8 mouse cellular contexts compared by ENCODE assay signal in the genomic region with DNA sequence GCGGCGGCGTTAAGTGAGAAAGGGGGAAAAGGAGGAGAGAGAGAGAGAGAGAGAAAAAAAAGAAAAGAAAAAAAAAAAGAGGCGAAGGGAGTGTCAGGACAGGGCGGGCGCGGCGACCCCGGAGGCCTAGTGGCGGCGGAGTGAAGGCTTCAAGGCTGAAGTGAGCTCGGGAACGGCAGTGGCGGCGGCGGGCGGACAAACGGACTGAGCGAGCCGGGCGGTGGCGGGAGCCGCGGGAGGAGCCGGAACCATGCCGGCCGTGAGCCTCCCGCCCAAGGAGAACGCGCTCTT. TPM values are rescaled to one million over a fixed set of nuclear protein-coding genes. Genes with fewer than 3 reads are reported as not detected.
A peak's percentile ranks its signal among the peaks of the same experiment; 100 is the strongest.
DNase-seq lines count a peak whose midpoint lies in the region; ATAC-seq and TF ChIP-seq lines count a peak whose summit lies in the region.
"Had no signal": no experiment of that assay in that cellular context is flagged by ENCODE, and none has a peak within 500 bp of the region (broad histone marks: within the 10 kb centered on the region; RNA-seq: fewer than 3 reads in every experiment).

No protein-coding gene starts in this region.

- H3K9ac ChIP-seq in lung, postnatal 0 days (replicated peaks; ENCODE audit: low read depth): peak overlapping the region; percentile 94
- H3K9ac ChIP-seq in liver, embryonic 11.5 days (ENCODE audit: low read depth, low read length): peak overlapping the region; percentile 94
- H3K9ac ChIP-seq in stomach, embryonic 15.5 days: peak overlapping the region; percentile 92

- H3K4me1 ChIP-seq in lung, postnatal 0 days (ENCODE audit: insufficient read depth, low read depth, low read length): peaks cover 7% of the 10 kb centered on the region; the same call in 1 of the 2 replicates
- H3K4me1 ChIP-seq in forebrain, embryonic 10.5 days: peaks cover 23% of the 10 kb centered on the region
- H3K4me1 ChIP-seq in liver, embryonic 11.5 days (replicated peaks; ENCODE audit: control insufficient read depth, insufficient read depth, low read length): peaks cover 18% of the 10 kb centered on the region
- peaks cover 15% of the 10 kb centered on the region for H3K4me1 ChIP-seq in stomach, embryonic 15.5 days

- no peaks in the 10 kb centered on the region for H3K36me3 ChIP-seq in lung, postnatal 0 days (ENCODE audit: insufficient read depth, low read length)
- peaks cover 13% of the 10 kb centered on the region for H3K36me3 ChIP-seq in forebrain, embryonic 10.5 days (replicated peaks)
- H3K36me3 ChIP-seq in liver, embryonic 11.5 days (ENCODE audit: control insufficient read depth, insufficient read depth, low read length): no peaks in the 10 kb centered on the region
- H3K36me3 ChIP-seq in stomach, embryonic 15.5 days: no peaks in the 10 kb centered on the region

- no peak for TF ChIP-seq EP300 in lung, postnatal 0 days (IDR thresholded peaks at IDR 0.05)

- TF ChIP-seq CTCF in lung, postnatal 0 days (IDR thresholded peaks at IDR 0.05): no peak

- H3K4me3 ChIP-seq in lung, postnatal 0 days (ENCODE audit: low read depth, low read length): peak overlapping the region; percentile 98
- H3K4me3 ChIP-seq in forebrain, embryonic 10.5 days: peak overlapping the region; percentile 100
- H3K4me3 ChIP-seq in liver, embryonic 11.5 days (ENCODE audit: low read depth, low read length): peak overlapping the region; percentile 85
- peak overlapping the region; percentile 94 for H3K4me3 ChIP-seq in stomach, embryonic 15.5 days (replicated peaks)

- under 1% methylated on average over 28 of the region's 30 CpGs for WGBS in lung, postnatal 0 days
- WGBS in forebrain, embryonic 10.5 days: under 1% methylated on average over 29 of the region's 30 CpGs
- WGBS in liver, embryonic 11.5 days: under 1% methylated on average over 30 of the region's 30 CpGs
- under 1% methylated on average over 30 of the region's 30 CpGs for WGBS in stomach, embryonic 15.5 days

- DNase-seq in lung, postnatal 0 days (ENCODE audit: low spot score): no peak
- no peak for DNase-seq in lung, postnatal 25 days (ENCODE audit: low spot score)
- no peak for DNase-seq in forebrain, embryonic 10.5 days (ENCODE audit: extremely low spot score, low spot score)
- DNase-seq in liver, embryonic 11.5 days (ENCODE audit: low spot score): no peak
- no peak for DNase-seq in ovary, adult 18-20 months (ENCODE audit: low spot score)
- DNase-seq in adrenal gland, adult 18-20 months (ENCODE audit: low spot score in 2 of 2): no peak

- no peaks in the 10 kb centered on the region for H3K9me3 ChIP-seq in lung, postnatal 0 days (ENCODE audit: low read length)
- no peaks in the 10 kb centered on the region for H3K9me3 ChIP-seq in forebrain, embryonic 10.5 days
- no peaks in the 10 kb centered on the region for H3K9me3 ChIP-seq in liver, embryonic 11.5 days (ENCODE audit: control insufficient read depth, low read length)
- no peaks in the 10 kb centered on the region for H3K9me3 ChIP-seq in stomach, embryonic 15.5 days

- no peaks in the 10 kb centered on the region for H3K27me3 ChIP-seq in lung, postnatal 0 days (replicated peaks; ENCODE audit: insufficient read depth, low read length)
- no peaks in the 10 kb centered on the region for H3K27me3 ChIP-seq in forebrain, embryonic 10.5 days (ENCODE audit: poor library complexity, severe bottlenecking)
- no peaks in the 10 kb centered on the region for H3K27me3 ChIP-seq in liver, embryonic 11.5 days (replicated peaks; ENCODE audit: control insufficient read depth, insufficient read depth, low read length)
- no peaks in the 10 kb centered on the region for H3K27me3 ChIP-seq in stomach, embryonic 15.5 days (replicated peaks)

- peak overlapping the region; percentile 83 for H3K4me2 ChIP-seq in lung, postnatal 0 days (replicated peaks; ENCODE audit: low read depth, low read length)
- H3K4me2 ChIP-seq in liver, embryonic 11.5 days: peak overlapping the region; percentile 94
- peak overlapping the region; percentile 66 for H3K4me2 ChIP-seq in stomach, embryonic 15.5 days

- H3K27ac ChIP-seq in lung, postnatal 0 days (ENCODE audit: low read length): peak overlapping the region; percentile 96
- H3K27ac ChIP-seq in forebrain, embryonic 10.5 days: peak overlapping the region; percentile 96
- peak overlapping the region; percentile 88 for H3K27ac ChIP-seq in liver, embryonic 11.5 days (ENCODE audit: low read depth, low read length)
- H3K27ac ChIP-seq in stomach, embryonic 15.5 days: peak overlapping the region; percentile 95

- peak; percentile 69 for ATAC-seq in lung, postnatal 0 days
- peak; percentile 55 for ATAC-seq in liver, embryonic 11.5 days (replicated peaks; ENCODE audit: low FRiP score)
- peak; percentile 54 for ATAC-seq in stomach, embryonic 15.5 days (ENCODE audit: insufficient read depth, low FRiP score, low read depth)

RNA-seq across cellular contexts. Expression of gene Naa15, which starts 1.1 kb away (rescaled TPM):
- polyA plus RNA-seq in lung, postnatal 0 days (2015; fragmentation: Nextera tagmentation; extraction: Ambion mirVana): 12.7 and 16.9 TPM in 2 replicates
- 68.3 and 68.6 TPM in 2 replicates for polyA plus RNA-seq in forebrain, embryonic 10.5 days (2016; fragmentation: Nextera tagmentation; extraction: Ambion mirVana)
- polyA plus RNA-seq in liver, embryonic 11.5 days (2014; fragmentation: Nextera tagmentation; extraction: Ambion mirVana): 48.4 and 50.6 TPM in 2 replicates
- 43.8 and 49.9 TPM in 2 replicates for polyA plus RNA-seq in stomach, embryonic 15.5 days (2015; fragmentation: Nextera tagmentation; extraction: Ambion mirVana)
- 10 to 100 TPM; 54.1 to 59.7 TPM for total RNA-seq in adrenal gland, adult 18-20 months (2021)

RNA-seq across cellular contexts. Expression of gene Ndufc1, which starts 7.2 kb away (rescaled TPM):
- polyA plus RNA-seq in lung, postnatal 0 days (2015; fragmentation: Nextera tagmentation; extraction: Ambion mirVana): 498 and 517 TPM in 2 replicates
- polyA plus RNA-seq in forebrain, embryonic 10.5 days (2016; fragmentation: Nextera tagmentation; extraction: Ambion mirVana): 642 and 667 TPM in 2 replicates
- 692 and 701 TPM in 2 replicates for polyA plus RNA-seq in liver, embryonic 11.5 days (2014; fragmentation: Nextera tagmentation; extraction: Ambion mirVana)
- polyA plus RNA-seq in stomach, embryonic 15.5 days (2015; fragmentation: Nextera tagmentation; extraction: Ambion mirVana): 709 and 792 TPM in 2 replicates
- total RNA-seq in adrenal gland, adult 18-20 months (2021): 100 to 1,000 TPM; 725 to 859 TPM

RNA-seq across cellular contexts. Expression of gene Mgarp, which starts 19.5 kb away (rescaled TPM):
- polyA plus RNA-seq in lung, postnatal 0 days (2015; fragmentation: Nextera tagmentation; extraction: Ambion mirVana): not detected in 2 replicates
- 8.4 and 12.8 TPM in 2 replicates for polyA plus RNA-seq in forebrain, embryonic 10.5 days (2016; fragmentation: Nextera tagmentation; extraction: Ambion mirVana)
- 4.6 and 5.2 TPM in 2 replicates for polyA plus RNA-seq in liver, embryonic 11.5 days (2014; fragmentation: Nextera tagmentation; extraction: Ambion mirVana)
- polyA plus RNA-seq in stomach, embryonic 15.5 days (2015; fragmentation: Nextera tagmentation; extraction: Ambion mirVana): 3.8 and 4.0 TPM in 2 replicates
- total RNA-seq in adrenal gland, adult 18-20 months (2021): 100 to 1,000 TPM; 605 to 839 TPM
- total RNA-seq: common myeloid progenitor, adult 5-6 weeks had no signal
